Mouse (Mus musculus) liver, embryonic 11.5 days (tissue): ENCODE results near the gene Blzf1. TPM values are rescaled to one million over a fixed set of nuclear protein-coding genes. Genes with fewer than 3 reads are reported as not detected.

Experiments used
- ATAC-seq: fragments of 200-750 bp; cut with Nextera tagmentation; replicated peaks from 2 replicates; pipeline ENCODE4 v1.8.0; 2017; ENCODE audit warnings: moderate number of reproducible peaks, mild to moderate bottlenecking, moderate TSS enrichment, moderate library complexity; ENCODE audit not compliant: low FRiP score
- DNase-seq: peaks from one replicate; pipeline ENCODE4 v3.0.0-alpha.2; 2017; ENCODE audit warnings: low spot score
- H3K27ac ChIP-seq: fragments of 300-500 bp; sonication (generic); 2 replicates; pipeline ENCODE4 v1.5.1; 2014; ENCODE audit warnings: mild to moderate bottlenecking, low read depth, low read length, control low read depth
- H3K27me3 ChIP-seq: fragments of 300-500 bp; sonication (generic); replicated peaks from 2 replicates; pipeline ENCODE4 v1.6.1; 2014; ENCODE audit warnings: low read length, mixed read lengths; ENCODE audit not compliant: control insufficient read depth, insufficient read depth
- H3K36me3 ChIP-seq: fragments of 300-500 bp; sonication (generic); 2 replicates; pipeline ENCODE4 v1.6.1; 2014; ENCODE audit warnings: mild to moderate bottlenecking, low read length, moderate library complexity, mixed read lengths; ENCODE audit not compliant: control insufficient read depth, insufficient read depth
- H3K4me1 ChIP-seq: fragments of 300-500 bp; sonication (generic); replicated peaks from 2 replicates; pipeline ENCODE4 v1.6.1; 2014; ENCODE audit warnings: low read length, mixed read lengths; ENCODE audit not compliant: control insufficient read depth, insufficient read depth
- H3K4me2 ChIP-seq: fragments of 300-500 bp; sonication (generic); 2 replicates; pipeline ENCODE4 v1.6.1; 2014; ENCODE audit warnings: mild to moderate bottlenecking, control low read depth, moderate library complexity
- H3K4me3 ChIP-seq: fragments of 300-500 bp; sonication (generic); 2 replicates; pipeline ENCODE4 v1.5.1; 2014; ENCODE audit warnings: low read depth, low read length, control low read depth
- H3K9ac ChIP-seq: fragments of 300-500 bp; sonication (generic); 2 replicates; pipeline ENCODE4 v1.6.1; 2014; ENCODE audit warnings: low read depth, low read length, control low read depth
- H3K9me3 ChIP-seq: fragments of 300-500 bp; sonication (generic); 2 replicates; pipeline ENCODE4 v1.6.1; 2016; ENCODE audit warnings: low read length, inconsistent platforms, mixed read lengths; ENCODE audit not compliant: control insufficient read depth
- WGBS: fragments of 180-500 bp; shearing (Covaris S2); extraction: QIAGEN DNeasy Blood & Tissue Kit; methylation state at CpG from one replicate; pipeline ENCODE4 v1.1.7; 2014; 5-methylcytosine and 5-hydroxymethylcytosine counted together
- polyA plus RNA-seq: library from polyadenylated mRNA; unstranded; fragments of >200 nt; fragmentation: Nextera tagmentation; extraction: Ambion mirVana; gene quantifications from 2 replicates; pipeline ENCODE4 v1.2.1, GENCODE M21; 2014

Blzf1 gene
- polyA plus RNA-seq, 1 experiment from 2014 or later, result 19.7 TPM

DNA sequence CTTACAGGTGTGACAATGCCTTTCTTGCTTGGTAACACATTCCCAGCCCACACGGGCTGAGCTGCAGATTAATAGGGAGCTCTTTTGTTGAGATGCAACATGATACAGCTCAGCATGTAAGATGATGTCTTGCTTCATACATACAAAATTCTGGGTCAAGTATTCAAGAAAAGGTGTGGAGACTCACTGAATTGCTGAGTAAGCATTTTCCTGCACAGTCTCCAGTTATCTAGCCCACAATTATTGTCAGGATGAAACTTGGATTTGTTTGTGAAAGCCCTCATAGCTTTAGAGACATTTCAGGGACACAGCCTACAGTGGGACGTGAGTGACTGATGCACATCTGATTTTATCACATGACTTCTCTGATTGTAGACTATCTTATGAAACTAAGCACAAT, 65.8 kb downstream of the Blzf1 start:
- WGBS, result 76% methylated on average over 2 of the region's 2 CpGs
- H3K4me3 ChIP-seq, result no peak overlapping the region
- no peaks in the 10 kb centered on the region for H3K27me3 ChIP-seq
- no peaks in the 10 kb centered on the region for H3K4me1 ChIP-seq
- no peak for ATAC-seq
- DNase-seq, result no peak
- no peaks in the 10 kb centered on the region for H3K9me3 ChIP-seq
- H3K4me2 ChIP-seq, result no peak overlapping the region
- H3K36me3 ChIP-seq, result no peaks in the 10 kb centered on the region
- H3K27ac ChIP-seq, result no peak overlapping the region
- H3K9ac ChIP-seq, result no peak overlapping the region

Other genes with a start within 250 kb of the Blzf1 start
- 1.1 and 1.5 TPM in 2 replicates for gene Sell, start 245.5 kb downstream of the Blzf1 start, polyA plus RNA-seq
- 0.78 and 0.79 TPM in 2 replicates for gene Selp, start 192.2 kb downstream of the Blzf1 start, polyA plus RNA-seq
- gene F5, start 155.7 kb downstream of the Blzf1 start, polyA plus RNA-seq, result 6.5 and 8.1 TPM in 2 replicates
- gene Slc19a2, start 58.4 kb downstream of the Blzf1 start, polyA plus RNA-seq, result 26.6 and 31.0 TPM in 2 replicates
- 7.1 and 9.4 TPM in 2 replicates for gene Ccdc181, start 31.9 kb downstream of the Blzf1 start, polyA plus RNA-seq
- 20.9 and 22.0 TPM in 2 replicates for gene Nme7, start 3.4 kb downstream of the Blzf1 start, polyA plus RNA-seq
- gene Atp1b1, start 150.9 kb upstream of the Blzf1 start, polyA plus RNA-seq, result 18.2 and 18.6 TPM in 2 replicates